In the genomic region with DNA sequence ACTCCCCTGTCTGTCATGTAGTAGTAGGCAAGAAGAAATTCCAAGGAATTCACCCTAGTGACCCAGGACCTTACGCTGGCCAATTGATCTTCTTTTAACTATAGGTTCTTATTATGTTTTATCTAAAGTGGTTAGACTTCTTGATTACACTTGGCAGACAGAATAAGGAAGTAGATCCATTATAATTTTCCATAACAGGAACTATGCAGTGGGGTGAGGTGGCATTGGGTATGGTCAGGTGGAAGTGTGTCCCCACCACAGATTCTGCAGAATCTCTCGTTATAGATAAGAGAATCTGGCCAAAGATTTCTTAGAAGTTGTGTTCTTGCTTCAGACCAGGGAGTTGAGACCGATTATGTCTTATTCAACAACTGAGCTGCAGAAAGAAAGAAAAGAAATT, we compare ENCODE assay signal across 14 mouse cellular contexts.
"Had no signal": no experiment of that assay in that cellular context is flagged by ENCODE, and none has a peak within 500 bp of the region (broad histone marks: within the 10 kb centered on the region; RNA-seq: fewer than 3 reads in every experiment).

No protein-coding gene starts in this region.

- H3K27ac ChIP-seq: kidney, postnatal 0 days; left cerebral cortex, adult 2 months; limb, embryonic 10.5 days; midbrain, embryonic 10.5 days; neural tube, embryonic 15.5 days had no signal

- H3K4me1 ChIP-seq: midbrain, embryonic 10.5 days; neural tube, embryonic 15.5 days had no signal

- H3K36me3 ChIP-seq: limb, embryonic 10.5 days; lung, embryonic 15.5 days; midbrain, embryonic 10.5 days; neural tube, embryonic 15.5 days had no signal

- H3K9me3 ChIP-seq: limb, embryonic 10.5 days; lung, embryonic 15.5 days; midbrain, embryonic 10.5 days; neural tube, embryonic 15.5 days had no signal

- H3K4me3 ChIP-seq: left cerebral cortex, adult 2 months; limb, embryonic 10.5 days; lung, embryonic 15.5 days; midbrain, embryonic 10.5 days; myocyte; neural tube, embryonic 15.5 days had no signal

- H3K27me3 ChIP-seq: lung, embryonic 15.5 days; neural tube, embryonic 15.5 days had no signal

- H3K9ac ChIP-seq: lung, embryonic 15.5 days; neural tube, embryonic 15.5 days had no signal

- ATAC-seq: inflammation-experienced regulatory T-cells, adult 6 months had no signal

- H3K4me2 ChIP-seq: liver, embryonic 11.5 days; lung, embryonic 15.5 days; neural tube, embryonic 15.5 days had no signal

- DNase-seq: kidney, adult 8-10 months; midbrain, embryonic 14.5 days; right cerebral cortex, adult 18-20 months; right cerebral cortex, postnatal 25 days; thymus, postnatal 4 days had no signal
